Mouse (Mus musculus) forebrain, embryonic 16.5 days (tissue): Measurements from ENCODE around the gene Mrgpra2a. TPM values are rescaled to one million over a fixed set of nuclear protein-coding genes. Genes with fewer than 3 reads are reported as not detected.

Source experiments
- ATAC-seq: fragments of 200-750 bp; cut with Nextera tagmentation; 2 replicates; pipeline ENCODE4 v1.8.0; 2017; ENCODE audit warnings: mild to moderate bottlenecking, moderate library complexity
- H3K27ac ChIP-seq: fragments of 300-500 bp; sonication (generic); 2 replicates; pipeline ENCODE4 v1.5.1; 2014; ENCODE audit warnings: low read length, control low read depth
- H3K27me3 ChIP-seq: fragments of 300-500 bp; sonication (generic); replicated peaks from 2 replicates; pipeline ENCODE4 v1.6.1; 2014; ENCODE audit warnings: low read length; ENCODE audit not compliant: control insufficient read depth, insufficient read depth
- H3K36me3 ChIP-seq: fragments of 300-500 bp; sonication (generic); 2 replicates; pipeline ENCODE4 v1.6.1; 2014; ENCODE audit not compliant: control insufficient read depth, insufficient read depth
- H3K4me1 ChIP-seq: fragments of 300-500 bp; sonication (generic); replicated peaks from 2 replicates; pipeline ENCODE4 v1.6.1; 2014; ENCODE audit warnings: low read length; ENCODE audit not compliant: control insufficient read depth, insufficient read depth
- H3K4me2 ChIP-seq: fragments of 300-500 bp; sonication (generic); 2 replicates; pipeline ENCODE4 v1.6.1; 2014; ENCODE audit warnings: mild to moderate bottlenecking, low read length, control low read depth
- H3K4me3 ChIP-seq: fragments of 300-500 bp; sonication (generic); replicated peaks from 2 replicates; pipeline ENCODE4 v1.5.1; 2014; ENCODE audit warnings: mild to moderate bottlenecking, low read length, control low read depth
- H3K9ac ChIP-seq: fragments of 300-500 bp; sonication (generic); replicated peaks from 2 replicates; pipeline ENCODE4 v1.6.1; 2014; ENCODE audit warnings: low read depth, low read length, control low read depth
- H3K9me3 ChIP-seq: fragments of 300-500 bp; sonication (generic); 2 replicates; pipeline ENCODE4 v1.6.1; 2016; ENCODE audit warnings: low read length; ENCODE audit not compliant: control insufficient read depth
- WGBS: fragments of 180-500 bp; shearing (Covaris S2); extraction: QIAGEN DNeasy Blood & Tissue Kit; methylation state at CpG from one replicate; pipeline ENCODE4 v1.1.7; 2014; 5-methylcytosine and 5-hydroxymethylcytosine counted together
- polyA plus RNA-seq: library from polyadenylated mRNA; unstranded; fragments of >200 nt; fragmentation: Nextera tagmentation; extraction: Ambion mirVana; gene quantifications from 2 replicates; pipeline ENCODE4 v1.2.1, GENCODE M21; 2015

The Mrgpra2a gene
- polyA plus RNA-seq, 1 experiment from 2014 or later: not detected

GRCm38 (mm10) chr7:47409545-47409944 is 42.4 kb downstream of the Mrgpra2a start:
- Histone ChIP-seq H3K4me1 (no peaks in the 10 kb centered on the region), H3K36me3 (no peaks in the 10 kb centered on the region), H3K4me2 (no peak overlapping the region), H3K9ac (no peak overlapping the region), H3K27me3 (no peaks in the 10 kb centered on the region), H3K4me3 (no peak overlapping the region), H3K9me3 (peaks cover 5% of the 10 kb centered on the region; the same call in 1 of the 2 replicates), H3K27ac (no peak overlapping the region)
- ATAC-seq: no peak
- 47% methylated on average over 1 of the region's 1 CpGs for WGBS

DNA sequence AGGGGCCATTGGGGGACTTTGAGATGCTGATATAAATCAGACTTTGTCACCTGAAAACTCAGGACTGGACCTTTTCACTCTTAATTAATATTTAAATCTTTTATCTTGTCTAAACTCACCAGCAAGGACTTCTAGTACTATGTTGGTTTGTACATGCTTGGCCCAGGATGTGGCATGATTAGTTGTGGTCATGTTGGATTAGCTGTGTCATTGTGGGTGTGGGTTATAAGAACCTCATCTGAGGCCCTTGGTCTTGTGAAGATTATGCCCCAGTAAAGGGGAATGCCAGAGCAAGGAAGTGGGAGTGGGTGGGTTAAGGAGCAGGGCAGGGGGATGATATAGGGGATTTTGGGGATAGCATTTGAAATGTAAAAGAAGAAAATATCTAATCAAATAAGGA is 50.8 kb downstream of the Mrgpra2a start:
- H3K4me2 ChIP-seq: no peak overlapping the region
- H3K27me3 ChIP-seq: no peaks in the 10 kb centered on the region
- H3K9me3 ChIP-seq: no peaks in the 10 kb centered on the region
- H3K4me3 ChIP-seq: no peak overlapping the region
- no peak overlapping the region for H3K9ac ChIP-seq
- H3K4me1 ChIP-seq: no peaks in the 10 kb centered on the region
- no peak overlapping the region for H3K27ac ChIP-seq
- no peaks in the 10 kb centered on the region for H3K36me3 ChIP-seq
- no peak for ATAC-seq

Other genes with a start within 250 kb of the Mrgpra2a start
- gene Mrgpra6, start 247.2 kb downstream of the Mrgpra2a start, polyA plus RNA-seq: not detected in 2 replicates
- gene Mrgpra9, start 199.3 kb downstream of the Mrgpra2a start, polyA plus RNA-seq: not detected in 2 replicates
- not detected in 2 replicates for gene Mrgpra1, start 97.9 kb downstream of the Mrgpra2a start, polyA plus RNA-seq
- gene Mrgpra2b, start 76.7 kb upstream of the Mrgpra2a start, polyA plus RNA-seq: not detected in 2 replicates
- gene Mrgpra3, start 149.2 kb upstream of the Mrgpra2a start, polyA plus RNA-seq: not detected in 2 replicates